Mouse (Mus musculus) heart, postnatal 4 days (tissue): ENCODE measurements at regions not wholly inside any gene's neighbourhood (a gene's known extent, or its start where the extent isn't known, plus 50 kb on each side); places are given as distances from the start of the nearest gene placed in this dataset.

ENCODE experiments used
- DNase-seq: peaks from one replicate; pipeline ENCODE4 v3.0.0; 2021

- no peak for DNase-seq
Observed at GRCm38 (mm10) chr13:47998495-47998894, 262.5 kb upstream of the Id4 start.

DNA sequence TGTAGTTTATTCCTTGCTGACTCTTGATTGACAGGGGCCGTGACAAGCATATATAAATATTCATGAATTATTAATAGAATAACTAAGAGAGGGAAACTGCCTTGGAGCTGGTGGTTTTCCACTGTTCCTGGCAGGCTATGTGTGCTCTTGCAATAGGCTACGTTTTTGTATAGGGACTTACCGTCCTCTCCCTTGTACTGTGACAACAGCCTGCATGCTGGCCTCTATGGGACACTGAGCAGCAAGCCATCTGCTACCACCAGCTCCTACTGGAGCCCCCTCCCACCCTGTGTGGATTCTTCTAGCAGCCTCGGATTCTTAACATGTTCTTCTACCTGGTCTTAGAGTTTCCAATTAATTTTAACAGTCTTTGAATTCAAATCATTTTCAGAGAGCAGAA, 261.6 kb upstream of the Id4 start:
- no peak for DNase-seq

DNA sequence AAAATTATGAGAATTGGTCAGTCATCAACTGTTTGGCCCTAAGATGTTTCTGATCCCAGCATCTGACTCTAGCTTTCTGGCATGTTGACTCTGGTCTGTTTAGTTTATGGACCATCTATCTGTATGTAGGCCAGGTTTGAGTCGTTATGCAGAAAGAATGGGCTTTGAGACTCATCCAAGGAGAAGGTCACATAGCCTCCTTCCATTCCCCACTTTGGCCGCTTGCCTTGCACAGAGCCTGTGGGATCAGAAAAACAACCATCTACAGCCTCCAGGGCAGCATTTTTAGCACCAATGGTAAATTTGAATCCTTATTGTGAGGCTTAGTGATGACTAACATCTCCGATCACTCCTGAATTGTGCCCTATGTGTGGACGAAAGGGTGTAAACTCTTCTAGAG, 257.9 kb upstream of the Id4 start:
- DNase-seq = peak; percentile 15

GRCm38 (mm10) chr13:48013336-48013750, 247.7 kb upstream of the Id4 start:
- no peak for DNase-seq

- no peak for DNase-seq
Observed at GRCm38 (mm10) chr13:48015296-48015695, 245.7 kb upstream of the Id4 start.

- no peak for DNase-seq
Observed at GRCm38 (mm10) chr13:48016051-48016450, 245.0 kb upstream of the Id4 start.

DNA sequence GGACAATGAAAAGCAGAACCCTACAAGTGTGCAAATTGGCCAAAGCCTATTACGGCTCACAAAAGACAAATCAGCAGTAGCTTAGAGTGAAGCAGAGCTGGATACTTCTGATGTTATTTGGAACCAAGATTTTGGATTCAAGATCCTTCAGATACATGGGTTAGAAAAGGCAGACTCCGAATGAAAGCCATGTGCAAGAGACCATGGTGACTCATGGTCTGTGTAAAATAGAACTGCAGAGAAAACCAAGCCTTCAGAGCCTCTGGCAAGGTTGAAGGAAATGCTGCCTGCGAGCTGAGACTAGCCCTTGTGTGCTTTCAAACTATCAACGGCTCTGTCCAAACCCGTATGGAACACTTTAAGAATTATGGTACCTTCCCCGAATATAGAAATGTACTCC, 244.4 kb upstream of the Id4 start:
- DNase-seq = no peak

- DNase-seq = no peak
Observed at GRCm38 (mm10) chr13:48017649-48018048, 243.4 kb upstream of the Id4 start.

DNA sequence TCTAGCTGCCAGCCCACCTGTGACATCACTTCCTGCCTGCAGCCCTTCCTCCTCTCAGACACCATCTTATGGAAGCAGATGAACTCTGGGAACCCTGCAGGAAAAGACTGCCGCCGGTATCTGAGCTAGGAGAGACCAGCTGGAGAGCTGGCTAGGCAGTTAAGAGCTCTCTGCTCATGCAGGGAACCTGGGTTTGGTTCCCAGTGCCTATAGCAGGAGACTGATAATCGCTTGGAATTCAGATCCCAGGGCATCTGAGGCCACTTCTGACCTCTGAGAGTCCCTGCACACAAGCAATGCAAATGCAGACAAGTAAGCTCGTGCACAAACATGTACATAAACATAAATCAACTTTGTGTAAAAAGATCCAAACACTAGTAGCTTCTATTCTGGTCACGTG, 242.4 kb upstream of the Id4 start:
- DNase-seq = peak; percentile 6

DNA sequence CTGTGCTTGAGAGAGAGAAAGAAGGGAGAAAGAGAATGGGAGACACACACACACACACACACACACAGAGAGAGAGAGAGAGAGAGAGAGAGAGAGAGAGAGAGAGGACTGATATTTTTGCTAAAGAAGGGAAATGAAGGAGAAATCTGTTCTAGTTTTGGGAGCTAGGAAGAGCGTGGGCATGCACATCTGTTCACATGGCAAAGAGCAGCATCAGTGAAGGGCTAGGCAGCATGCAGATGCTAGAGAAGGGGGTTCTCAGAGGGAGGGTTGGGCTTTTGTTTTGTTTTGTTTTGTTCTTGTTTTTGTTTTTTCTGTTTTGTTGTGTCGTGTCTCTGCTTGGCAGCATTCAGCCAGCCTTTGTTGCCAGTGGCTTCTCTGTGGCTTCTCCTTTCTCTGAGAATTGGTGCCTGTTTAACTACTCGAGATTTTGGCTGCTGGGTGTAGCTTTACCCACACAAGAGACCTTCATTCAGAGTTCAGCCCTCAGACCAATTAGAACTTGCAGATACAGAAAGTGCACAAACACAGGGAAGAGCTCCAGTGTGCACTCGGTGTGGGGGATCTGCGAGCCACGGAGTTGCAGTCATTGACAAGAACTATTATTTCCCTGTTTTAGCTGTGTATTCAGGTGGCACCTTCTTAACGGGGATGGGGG, 237.9 kb upstream of the Id4 start:
- DNase-seq = no peak

- peak; percentile 75 for DNase-seq
Observed at GRCm38 (mm10) chr13:48027775-48028489, 233.1 kb upstream of the Id4 start.

DNA sequence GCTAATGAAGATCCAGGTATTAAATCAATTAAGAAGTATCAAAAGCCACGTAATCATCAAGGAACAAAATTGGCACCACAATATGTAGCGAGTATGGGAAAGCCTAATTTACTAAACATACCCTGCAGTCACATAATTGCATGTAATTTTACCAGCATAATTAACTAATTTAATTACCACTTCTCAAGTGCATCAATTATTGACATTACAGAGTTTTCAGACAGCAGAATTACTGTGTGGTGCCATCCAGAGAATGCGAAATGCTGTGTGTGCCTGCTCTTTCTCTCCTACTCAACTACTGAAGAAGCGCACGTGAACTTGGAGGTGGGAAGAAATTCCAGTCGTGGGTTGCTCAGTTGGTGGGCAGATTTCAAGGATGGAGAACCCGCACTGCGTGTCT, 229.5 kb upstream of the Id4 start:
- no peak for DNase-seq

- no peak for DNase-seq
Observed at GRCm38 (mm10) chr13:48042172-48042571, 218.9 kb upstream of the Id4 start.

- DNase-seq = no peak
Observed at GRCm38 (mm10) chr13:48042572-48042971, 218.5 kb upstream of the Id4 start.

DNA sequence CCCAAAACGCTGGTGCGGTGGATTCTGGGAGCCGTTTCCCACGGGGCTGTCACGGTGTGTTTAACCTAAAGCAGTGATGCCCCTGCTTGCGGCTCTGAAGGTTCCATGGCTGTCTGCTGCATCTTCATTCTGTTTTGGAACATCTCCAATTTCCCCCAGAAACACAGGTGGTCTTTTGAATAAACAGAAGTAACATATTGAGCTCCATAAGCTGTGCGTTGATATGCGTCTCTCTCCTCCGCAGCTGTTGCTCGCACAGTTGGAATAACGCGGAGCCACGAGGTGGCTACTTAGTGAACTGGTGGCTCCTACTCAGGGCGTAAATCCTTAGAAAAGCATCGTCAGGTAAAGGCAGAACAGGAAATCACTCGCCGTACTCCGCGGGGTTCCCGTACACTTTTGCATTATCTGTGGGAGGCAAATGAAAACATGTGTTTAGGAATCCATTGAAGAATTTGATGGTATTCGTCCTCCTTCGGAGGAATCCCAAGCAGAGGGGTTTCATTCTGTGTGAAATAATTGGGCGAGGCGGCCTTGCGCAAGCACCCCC, 214.8 kb upstream of the Id4 start:
- no peak for DNase-seq

DNA sequence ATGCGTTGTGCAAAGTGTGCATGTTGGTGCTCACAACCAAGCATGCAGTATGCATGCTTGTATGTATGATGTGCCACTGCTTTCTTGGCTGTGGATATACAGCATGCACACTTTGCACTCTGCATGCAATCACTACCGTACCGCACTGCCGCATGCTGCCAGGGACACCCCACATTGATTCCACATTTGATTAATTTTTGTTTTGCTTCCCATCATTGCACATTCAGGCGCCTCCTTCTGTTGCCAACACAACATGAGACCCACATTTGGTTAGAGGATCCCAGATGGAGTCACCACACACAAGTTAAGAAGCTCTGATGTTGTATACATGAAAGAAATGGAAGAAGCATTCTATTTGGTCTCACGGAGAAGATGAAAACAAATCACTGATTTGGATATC, 211.2 kb upstream of the Id4 start:
- DNase-seq = no peak

GRCm38 (mm10) chr13:48074630-48075029, 186.4 kb upstream of the Id4 start:
- no peak for DNase-seq

DNA sequence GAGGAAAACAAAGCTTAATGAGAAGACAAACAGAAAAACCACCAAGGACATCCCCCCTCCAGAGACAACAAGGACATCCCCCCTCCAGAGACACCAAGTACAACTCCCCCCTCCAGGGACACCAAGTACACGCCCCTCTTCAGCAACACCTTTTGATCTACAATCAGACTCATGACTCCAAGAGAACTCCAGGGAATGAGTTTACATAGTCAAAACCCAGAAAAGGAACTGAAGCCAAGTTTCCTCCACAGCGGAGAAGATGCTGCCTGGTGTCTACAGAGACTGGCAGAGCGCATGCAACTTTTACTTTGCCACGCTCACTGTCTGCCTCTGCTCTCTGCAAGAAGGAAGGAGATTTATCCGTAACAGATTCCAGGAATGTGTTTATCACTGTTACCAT, 185.7 kb upstream of the Id4 start:
- DNase-seq = no peak

GRCm38 (mm10) chr13:48078214-48078613, 182.8 kb upstream of the Id4 start:
- DNase-seq = no peak

- no peak for DNase-seq
Observed at GRCm38 (mm10) chr13:48083294-48083693, 177.7 kb upstream of the Id4 start.

DNA sequence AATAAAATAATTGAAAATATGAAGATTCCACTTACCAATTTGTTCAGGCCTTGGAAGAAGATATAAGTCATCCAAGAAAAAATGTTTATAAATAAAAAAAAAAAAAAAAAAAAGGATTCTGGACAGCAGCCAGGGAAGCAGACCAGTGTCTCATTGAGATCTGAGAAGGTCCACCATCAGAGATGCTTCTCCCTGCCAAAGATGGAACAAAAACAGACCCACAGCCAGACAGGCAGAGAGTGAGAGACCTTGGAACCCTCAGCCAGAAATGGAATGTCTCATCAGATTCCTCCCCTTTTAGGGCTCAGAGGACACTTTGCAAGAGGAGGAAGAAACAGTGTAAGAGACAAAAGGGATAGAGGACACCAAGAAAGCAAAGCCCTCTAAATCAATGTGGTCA, 177.2 kb upstream of the Id4 start:
- DNase-seq = no peak

GRCm38 (mm10) chr13:48094275-48095035, 166.6 kb upstream of the Id4 start:
- DNase-seq = no peak

DNA sequence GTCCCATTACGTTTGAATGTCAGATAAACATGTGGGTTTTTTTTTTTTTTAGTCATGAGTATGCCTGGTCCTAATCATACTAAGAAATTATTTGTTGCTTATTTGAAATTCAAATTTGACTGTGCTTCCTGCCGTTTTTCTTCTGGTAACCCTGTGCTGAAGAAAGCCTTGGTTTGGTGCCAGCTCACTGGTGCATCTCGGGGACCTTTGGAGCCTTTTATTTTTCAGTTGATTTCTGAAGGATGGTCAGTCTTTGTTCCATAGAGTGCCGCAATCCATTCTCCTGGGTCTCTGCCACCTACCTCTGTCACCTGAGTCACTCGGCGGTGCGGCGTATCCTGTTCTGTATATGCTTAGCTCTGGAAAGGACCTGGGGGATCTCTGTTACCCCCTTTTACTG, 158.9 kb upstream of the Id4 start:
- DNase-seq = no peak
